Mouse (Mus musculus) retina, postnatal 7 days (tissue): ENCODE data around the gene Zfp444.
"Not testable (repeated sequence)": the region's sequence is repeated elsewhere in the genome, so short reads cannot be mapped to it uniquely, and the experiment has no call there.

Experiments used
- DNase-seq: peaks from one replicate; pipeline ENCODE4 v3.0.0-alpha.2; 2012; ENCODE audit warnings: low read depth, low spot score

Gene Zfp444

GRCm38 (mm10) chr7:6214691-6215090, 42.7 kb downstream of the Zfp444 start:
- DNase-seq: not testable (repeated sequence)

DNA sequence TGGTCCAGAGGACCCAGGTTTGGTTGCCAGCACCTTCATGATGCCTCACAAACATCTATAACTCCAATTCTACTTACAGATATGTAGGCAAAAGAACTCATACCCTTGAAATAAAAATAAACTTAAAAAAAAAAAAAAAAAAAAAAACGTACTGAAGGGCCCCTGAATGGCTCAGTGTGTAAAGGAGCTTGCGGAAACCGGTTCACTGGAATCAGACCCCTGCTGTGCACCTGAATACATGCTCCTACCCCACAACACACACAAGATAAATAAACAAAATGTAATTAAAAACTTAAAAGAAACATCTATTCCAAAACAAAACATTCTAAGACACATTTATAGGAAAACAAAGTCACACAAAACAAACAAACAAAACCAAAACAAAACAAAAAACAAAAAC, 48.1 kb downstream of the Zfp444 start:
- DNase-seq: no peak

- no peak for DNase-seq
Measured at GRCm38 (mm10) chr7:6221978-6222377, 50.0 kb downstream of the Zfp444 start, which contains the start of gene Zscan5b. Gene Zscan5b (plus strand): TSS chr7:6222278.

DNA sequence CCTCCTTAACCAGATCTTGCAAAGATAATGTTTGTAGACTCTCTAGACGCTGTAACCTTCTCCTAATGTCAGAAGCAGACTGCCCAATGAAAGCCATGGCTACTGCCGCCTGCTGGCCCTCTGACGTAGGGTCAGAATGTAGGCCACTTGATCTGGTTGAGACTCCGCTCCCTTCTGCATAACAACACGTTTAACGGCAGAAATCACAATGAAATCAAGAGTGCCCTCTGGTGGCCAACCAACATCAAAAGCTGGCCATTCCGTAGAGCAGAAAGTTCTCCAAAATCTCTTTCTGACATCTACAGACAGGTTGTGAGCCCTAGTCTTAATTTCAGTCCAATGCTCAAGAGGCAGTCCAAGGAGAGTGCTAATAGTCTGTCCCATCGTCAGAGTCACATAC, 56.5 kb downstream of the Zfp444 start:
- peak; percentile 23 for DNase-seq

GRCm38 (mm10) chr7:6239787-6240186, 67.8 kb downstream of the Zfp444 start:
- no peak for DNase-seq

- DNase-seq: peak; percentile 38
Measured at GRCm38 (mm10) chr7:6240841-6241425, 68.9 kb downstream of the Zfp444 start.
